ENCODE assay signal across 17 mouse cellular contexts in genomic region chr5:73743953-73744352, GRCm38 (mm10).
"Had no signal": no experiment of that assay in that cellular context is flagged by ENCODE, and none has a peak within 500 bp of the region (broad histone marks: within the 10 kb centered on the region; RNA-seq: fewer than 3 reads in every experiment).

No protein-coding gene starts in this region.

- H3K27ac ChIP-seq: neural tube, embryonic 12.5 days; neural tube, embryonic 13.5 days; neural tube, embryonic 15.5 days; stomach, embryonic 15.5 days; stomach, postnatal 0 days had no signal

- H3K4me1 ChIP-seq: neural tube, embryonic 12.5 days; neural tube, embryonic 13.5 days; neural tube, embryonic 15.5 days; stomach, embryonic 15.5 days had no signal

- H3K4me3 ChIP-seq: neural tube, embryonic 12.5 days; neural tube, embryonic 13.5 days; neural tube, embryonic 15.5 days; stomach, embryonic 15.5 days had no signal

- H3K27me3 ChIP-seq: neural tube, embryonic 12.5 days; neural tube, embryonic 13.5 days; neural tube, embryonic 15.5 days; stomach, embryonic 15.5 days had no signal

- H3K4me2 ChIP-seq: neural tube, embryonic 12.5 days; neural tube, embryonic 13.5 days; neural tube, embryonic 15.5 days; stomach, embryonic 15.5 days had no signal

- H3K36me3 ChIP-seq: neural tube, embryonic 12.5 days; neural tube, embryonic 13.5 days; neural tube, embryonic 15.5 days; stomach, embryonic 15.5 days had no signal

- H3K9me3 ChIP-seq: neural tube, embryonic 12.5 days; neural tube, embryonic 13.5 days; neural tube, embryonic 15.5 days; stomach, embryonic 15.5 days had no signal

- DNase-seq: retina, postnatal 1 day; right cerebral cortex, adult 18-20 months; right cerebral cortex, postnatal 14 days; right cerebral cortex, postnatal 25 days; right cerebral cortex, postnatal 4 days; spleen, adult 18-20 months; thymus, adult 18-20 months; thymus, adult 2 months; thymus, postnatal 14 days; thymus, postnatal 25 days; thymus, postnatal 36 days; thymus, postnatal 4 days had no signal

- H3K9ac ChIP-seq: neural tube, embryonic 12.5 days; neural tube, embryonic 13.5 days; neural tube, embryonic 15.5 days; stomach, embryonic 15.5 days had no signal
